Mouse (Mus musculus): ENCODE data around the gene Slc16a9. TPM values are rescaled to one million over a fixed set of nuclear protein-coding genes. Genes with fewer than 3 reads are reported as not detected.

The Slc16a9 gene
- polyA plus RNA-seq, 1 experiment from 2014 or later = 2.4 TPM

DNA sequence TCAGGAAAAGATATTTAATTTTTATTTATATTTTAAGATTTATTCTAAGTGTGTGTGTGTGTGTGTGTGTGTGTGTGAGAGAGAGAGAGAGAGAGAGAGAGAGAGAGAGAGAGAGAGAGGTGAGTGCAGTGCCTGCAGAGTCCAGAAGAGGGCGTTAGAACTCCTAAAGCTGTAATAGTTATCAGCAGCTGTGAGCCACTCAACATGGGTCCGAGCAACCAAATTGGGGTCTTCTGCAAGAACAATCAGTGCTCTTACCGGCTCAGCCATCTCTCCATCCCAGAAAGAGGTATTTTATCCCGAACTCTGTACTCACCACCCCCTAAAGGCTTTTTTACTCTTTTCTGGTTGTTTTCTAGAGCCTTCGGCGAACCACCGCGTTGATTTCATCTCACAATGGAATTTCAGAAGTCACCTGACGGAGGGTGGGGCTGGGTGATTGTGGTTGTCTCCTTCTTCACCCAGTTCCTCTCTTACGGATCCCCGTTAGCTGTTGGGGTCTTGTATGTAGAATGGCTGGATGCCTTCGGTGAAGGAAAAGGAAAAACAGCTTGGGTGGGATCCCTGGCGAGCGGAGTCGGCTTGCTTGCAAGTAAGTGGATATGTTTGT, 10.8 kb downstream of the Slc16a9 start:
- Histone ChIP-seq H3K4me2 (no peak overlapping the region), H3K9ac (no peak overlapping the region), H3K4me1 (no peaks in the 10 kb centered on the region), H3K9me3 (no peaks in the 10 kb centered on the region), H3K36me3 (no peaks in the 10 kb centered on the region), H3K27me3 (no peaks in the 10 kb centered on the region), H3K27ac (no peak overlapping the region), H3K4me3 (no peak overlapping the region)
- WGBS = 86% methylated on average over 15 of the region's 15 CpGs
- ATAC-seq (ENCODE audit: insufficient number of reproducible peaks, low FRiP score, low TSS enrichment, low read depth) = no peak

DNA sequence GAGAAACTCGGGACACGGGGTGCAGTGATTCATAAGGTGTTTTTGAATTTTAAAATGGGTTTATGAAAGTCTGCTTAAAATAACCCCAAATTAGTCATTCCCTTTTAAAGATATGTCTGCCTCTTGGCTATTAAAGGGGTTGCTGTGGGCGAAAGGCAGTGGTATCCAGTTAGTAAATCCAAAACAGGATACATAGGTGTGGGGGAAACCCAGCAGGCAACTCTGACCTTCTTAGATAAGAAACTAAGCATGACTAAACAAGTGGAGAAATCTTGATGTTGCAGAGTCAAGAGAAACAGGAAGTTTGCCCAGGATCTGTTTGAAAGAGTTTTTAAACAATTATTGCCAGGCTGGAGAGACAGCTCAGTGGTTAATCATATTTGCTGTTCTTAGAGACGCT, 12.1 kb downstream of the Slc16a9 start:
- no peak overlapping the region for H3K4me3 ChIP-seq
- H3K27me3 ChIP-seq = no peaks in the 10 kb centered on the region
- 75% methylated on average over 4 of the region's 4 CpGs for WGBS
- ATAC-seq (ENCODE audit: insufficient number of reproducible peaks, low FRiP score, low TSS enrichment, low read depth) = no peak
- no peaks in the 10 kb centered on the region for H3K4me1 ChIP-seq
- H3K27ac ChIP-seq = no peak overlapping the region
- H3K36me3 ChIP-seq = no peaks in the 10 kb centered on the region
- H3K9ac ChIP-seq = no peak overlapping the region
- no peak overlapping the region for H3K4me2 ChIP-seq
- H3K9me3 ChIP-seq = no peaks in the 10 kb centered on the region

DNA sequence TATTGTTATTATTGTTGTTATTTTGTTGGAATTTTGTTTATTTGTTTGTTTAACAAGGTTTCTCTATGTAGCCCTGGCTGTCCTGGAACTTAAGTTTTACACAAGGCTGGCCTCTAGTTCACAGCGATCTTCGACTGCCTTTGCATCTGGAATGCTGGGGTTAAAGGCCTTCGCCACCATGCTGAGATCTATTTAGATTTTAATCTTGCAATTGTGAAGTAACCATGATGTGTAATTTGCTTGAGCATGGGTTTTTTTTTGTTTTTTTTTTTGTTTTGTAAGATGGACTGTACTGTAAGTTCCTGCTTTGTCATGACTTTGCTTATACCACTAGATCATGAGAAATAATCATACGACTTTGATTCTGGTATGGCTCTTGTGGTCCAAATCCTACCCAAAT, 16.0 kb downstream of the Slc16a9 start:
- 76% methylated on average over 4 of the region's 4 CpGs for WGBS
- no peaks in the 10 kb centered on the region for H3K36me3 ChIP-seq
- H3K27ac ChIP-seq = no peak overlapping the region
- H3K9ac ChIP-seq = no peak overlapping the region
- H3K27me3 ChIP-seq = no peaks in the 10 kb centered on the region
- no peaks in the 10 kb centered on the region for H3K4me1 ChIP-seq
- H3K4me3 ChIP-seq = no peak overlapping the region
- no peak overlapping the region for H3K4me2 ChIP-seq
- no peak for ATAC-seq (ENCODE audit: insufficient number of reproducible peaks, low FRiP score, low TSS enrichment, low read depth)
- no peaks in the 10 kb centered on the region for H3K9me3 ChIP-seq

DNA sequence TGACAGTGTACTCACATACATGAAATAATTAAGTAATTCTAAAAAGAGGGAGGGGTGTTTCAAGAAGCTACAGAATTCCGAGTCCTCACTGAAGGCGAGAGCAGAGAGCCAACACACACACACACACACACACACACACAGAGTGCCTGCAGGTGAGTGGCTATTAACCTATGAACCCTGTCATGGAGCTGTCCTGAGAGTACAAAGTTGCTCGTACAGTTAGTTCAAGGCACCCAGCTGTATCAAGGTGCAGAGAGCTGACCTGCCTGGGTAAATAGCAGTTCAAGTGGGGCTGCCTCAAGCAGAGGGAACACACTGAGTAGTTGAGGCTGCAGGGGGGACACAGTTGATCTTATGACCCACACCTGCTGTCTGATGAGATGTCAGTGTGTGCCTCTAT, 17.2 kb downstream of the Slc16a9 start:
- Histone ChIP-seq H3K27ac (no peak overlapping the region), H3K4me1 (no peaks in the 10 kb centered on the region), H3K36me3 (no peaks in the 10 kb centered on the region), H3K9ac (no peak overlapping the region), H3K27me3 (no peaks in the 10 kb centered on the region), H3K4me2 (no peak overlapping the region), H3K9me3 (no peaks in the 10 kb centered on the region), H3K4me3 (no peak overlapping the region)
- no peak for ATAC-seq (ENCODE audit: insufficient number of reproducible peaks, low FRiP score, low TSS enrichment, low read depth)
- 73% methylated on average over 3 of the region's 3 CpGs for WGBS

DNA sequence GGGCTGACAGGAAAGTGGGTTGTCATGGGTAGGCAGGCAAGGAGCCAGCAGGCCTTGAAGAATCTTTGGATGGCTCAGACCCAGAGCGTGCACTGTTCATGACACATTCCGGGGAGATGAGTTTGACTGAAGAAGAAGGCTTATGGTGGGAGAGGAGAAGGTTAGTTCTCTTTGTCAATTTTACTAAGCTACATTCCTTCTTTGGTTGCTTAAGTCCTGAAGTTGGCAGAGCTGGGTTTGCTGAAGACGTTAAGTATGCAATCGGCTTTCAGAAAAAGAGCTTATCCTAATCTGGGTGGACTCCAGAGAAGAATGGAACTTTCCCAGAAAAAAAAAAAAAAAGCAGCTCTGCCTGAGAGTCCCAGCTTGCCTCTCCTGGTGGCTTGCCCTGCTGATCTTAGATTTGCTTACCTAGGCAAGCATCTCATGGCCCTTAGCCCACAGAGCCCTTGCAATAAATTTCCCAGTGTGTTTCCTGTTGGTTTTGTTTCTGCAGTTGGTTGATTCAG, 18.8 kb downstream of the Slc16a9 start:
- H3K4me1 ChIP-seq = no peaks in the 10 kb centered on the region
- WGBS = 78% methylated on average over 4 of the region's 4 CpGs
- H3K27me3 ChIP-seq = no peaks in the 10 kb centered on the region
- no peak overlapping the region for H3K4me2 ChIP-seq
- H3K36me3 ChIP-seq = no peaks in the 10 kb centered on the region
- H3K4me3 ChIP-seq = no peak overlapping the region
- no peak overlapping the region for H3K27ac ChIP-seq
- no peak overlapping the region for H3K9ac ChIP-seq
- no peak for ATAC-seq (ENCODE audit: insufficient number of reproducible peaks, low FRiP score, low TSS enrichment, low read depth)
- no peaks in the 10 kb centered on the region for H3K9me3 ChIP-seq

DNA sequence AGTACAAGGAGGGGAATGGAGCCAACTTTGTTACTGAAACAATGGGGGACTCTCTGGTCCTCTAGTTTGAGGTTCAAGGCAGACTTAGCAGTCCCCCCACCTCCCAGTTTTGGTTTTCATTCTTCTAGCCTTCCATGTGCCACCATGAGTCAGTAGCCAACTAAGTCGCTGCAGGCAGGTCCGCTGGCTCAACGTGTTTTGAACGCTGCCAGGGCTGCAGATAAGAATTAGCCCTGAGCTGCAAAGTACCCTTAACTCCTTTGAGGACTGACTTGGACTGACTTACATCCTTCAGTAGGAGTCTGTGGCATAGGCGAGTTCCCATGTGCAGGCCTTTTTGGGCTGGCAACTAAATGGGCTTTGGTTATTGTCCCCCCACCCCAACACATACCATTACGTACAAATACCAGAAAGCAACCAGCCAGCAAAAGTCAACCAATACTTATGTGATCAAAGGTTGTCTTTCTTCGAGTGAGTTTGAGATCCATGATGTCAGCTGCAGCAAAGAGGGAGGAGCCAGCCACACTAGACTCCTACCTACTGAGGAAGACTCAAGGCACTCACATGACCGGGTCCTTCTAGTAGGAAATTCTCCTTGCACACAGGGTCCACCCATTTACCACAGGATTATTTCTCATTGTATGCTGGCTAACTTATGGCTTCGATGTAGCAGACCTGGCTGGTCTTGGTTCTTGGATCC, 19.6 kb downstream of the Slc16a9 start:
- Histone ChIP-seq H3K4me2 (no peak overlapping the region), H3K4me3 (no peak overlapping the region), H3K27me3 (no peaks in the 10 kb centered on the region), H3K9me3 (no peaks in the 10 kb centered on the region), H3K36me3 (no peaks in the 10 kb centered on the region), H3K4me1 (no peaks in the 10 kb centered on the region), H3K9ac (no peak overlapping the region), H3K27ac (no peak overlapping the region)
- WGBS = 85% methylated on average over 9 of the region's 9 CpGs
- ATAC-seq (ENCODE audit: insufficient number of reproducible peaks, low FRiP score, low TSS enrichment, low read depth) = no peak

DNA sequence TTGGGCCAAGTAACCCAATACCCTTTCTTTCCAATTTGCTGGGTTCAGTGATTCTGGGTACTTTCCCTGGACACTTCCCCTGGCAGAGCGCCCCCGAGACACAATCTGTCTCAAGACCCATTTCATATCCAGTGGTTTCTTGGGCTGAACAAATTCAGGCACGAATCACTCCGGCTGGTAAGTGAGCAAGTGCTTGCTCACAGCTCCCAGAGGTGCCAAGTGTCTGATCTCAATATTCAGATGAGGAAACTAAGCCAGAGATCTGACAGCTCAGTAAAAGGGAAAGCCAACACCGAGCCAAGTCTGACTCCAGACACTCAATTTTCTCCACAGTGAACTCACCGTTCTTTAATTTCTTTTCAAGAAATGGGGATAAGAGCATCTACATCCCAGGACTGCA, 21.6 kb downstream of the Slc16a9 start:
- Histone ChIP-seq H3K27me3 (no peaks in the 10 kb centered on the region), H3K9me3 (no peaks in the 10 kb centered on the region), H3K27ac (no peak overlapping the region), H3K36me3 (no peaks in the 10 kb centered on the region), H3K4me2 (no peak overlapping the region), H3K4me1 (no peaks in the 10 kb centered on the region), H3K4me3 (no peak overlapping the region), H3K9ac (no peak overlapping the region)
- no peak for ATAC-seq (ENCODE audit: insufficient number of reproducible peaks, low FRiP score, low TSS enrichment, low read depth)
- WGBS = 71% methylated on average over 6 of the region's 6 CpGs

DNA sequence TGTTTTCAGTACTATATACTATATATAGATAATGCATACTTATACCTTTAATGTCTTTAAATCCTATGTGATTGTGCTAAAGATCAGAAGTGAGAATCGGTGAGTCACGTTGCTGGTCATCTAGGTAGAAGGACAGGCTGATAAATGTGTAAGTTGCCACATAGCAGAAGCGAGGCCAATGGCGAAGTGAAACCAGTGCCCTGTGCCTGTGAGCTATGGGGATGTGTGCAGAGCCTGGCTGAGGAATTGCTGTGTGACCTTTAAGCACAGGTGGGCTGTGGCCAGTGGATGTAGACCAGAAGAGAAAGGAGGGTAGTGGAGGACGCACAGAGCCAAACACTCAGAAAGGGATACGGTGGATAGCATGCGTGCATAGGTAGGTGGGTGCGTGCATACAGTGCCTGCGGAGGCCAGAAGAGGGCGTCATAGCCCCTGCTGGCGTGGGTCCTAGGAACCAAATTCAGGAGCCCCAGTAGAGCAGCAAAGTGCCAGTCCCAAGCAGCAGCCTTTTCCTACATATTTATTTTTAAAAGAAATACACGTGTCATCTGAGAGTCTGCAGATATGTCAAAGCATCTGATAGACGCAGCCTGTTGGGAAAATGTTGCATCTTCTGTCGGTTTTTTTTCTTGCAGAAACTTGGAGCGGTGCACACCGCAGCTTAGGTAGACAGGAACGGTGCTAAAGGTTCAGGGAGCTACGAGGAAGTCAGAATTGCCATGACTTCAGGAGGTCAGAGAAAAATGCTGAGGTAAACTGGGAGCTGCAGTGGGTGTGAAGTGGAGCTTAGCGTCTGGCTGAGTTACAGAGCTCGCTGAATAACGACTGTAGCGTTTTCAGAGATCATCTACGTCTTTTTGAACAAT, 23.9 kb downstream of the Slc16a9 start:
- Histone ChIP-seq H3K4me3 (no peak overlapping the region), H3K27me3 (no peaks in the 10 kb centered on the region), H3K4me2 (no peak overlapping the region), H3K36me3 (no peaks in the 10 kb centered on the region), H3K4me1 (no peaks in the 10 kb centered on the region), H3K9ac (no peak overlapping the region), H3K9me3 (no peaks in the 10 kb centered on the region), H3K27ac (no peak overlapping the region)
- ATAC-seq (ENCODE audit: insufficient number of reproducible peaks, low FRiP score, low TSS enrichment, low read depth) = no peak
- 80% methylated on average over 23 of the region's 23 CpGs for WGBS

DNA sequence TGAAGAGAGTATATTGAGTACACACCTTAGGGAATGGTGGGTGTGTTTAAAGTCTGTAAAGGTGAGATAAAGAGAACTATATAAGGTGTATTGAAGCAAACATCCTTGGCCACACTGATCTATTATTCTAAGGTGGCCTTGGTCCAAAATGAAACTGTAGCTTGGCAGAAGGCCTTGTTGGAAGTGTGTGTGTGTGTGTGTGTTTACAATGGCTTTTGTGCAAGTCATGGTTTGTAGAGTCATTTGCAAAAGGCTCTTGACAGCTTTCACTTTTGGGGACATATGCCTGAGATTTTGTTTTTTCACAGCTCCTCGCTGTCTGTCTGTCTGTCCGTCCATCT, 24.5 kb downstream of the Slc16a9 start:
- H3K4me3 ChIP-seq = no peak overlapping the region
- H3K9ac ChIP-seq = no peak overlapping the region
- WGBS = 96% methylated on average over 2 of the region's 2 CpGs
- no peaks in the 10 kb centered on the region for H3K9me3 ChIP-seq
- no peaks in the 10 kb centered on the region for H3K36me3 ChIP-seq
- no peaks in the 10 kb centered on the region for H3K27me3 ChIP-seq
- no peak overlapping the region for H3K4me2 ChIP-seq
- ATAC-seq (ENCODE audit: insufficient number of reproducible peaks, low FRiP score, low TSS enrichment, low read depth) = no peak
- no peak overlapping the region for H3K27ac ChIP-seq
- no peaks in the 10 kb centered on the region for H3K4me1 ChIP-seq

DNA sequence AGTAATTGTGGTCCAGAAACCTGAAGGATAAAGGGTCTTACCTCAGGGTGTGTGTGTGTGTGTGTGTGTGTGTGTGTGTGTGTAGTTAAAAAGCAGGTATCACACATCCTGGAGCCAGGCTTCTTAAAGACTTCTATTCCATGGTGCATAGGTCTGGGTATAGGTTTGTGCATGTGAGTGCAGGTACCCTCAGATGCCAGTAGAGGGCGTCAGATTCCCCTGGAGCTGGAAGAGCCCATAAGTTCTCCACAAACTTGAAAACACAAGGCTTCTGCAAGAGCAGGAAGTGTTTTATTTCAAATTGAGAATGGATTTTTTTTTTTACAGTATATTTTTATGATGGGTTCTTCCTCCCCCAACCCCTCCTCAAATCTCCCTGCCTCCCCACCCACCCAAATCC, 31.8 kb downstream of the Slc16a9 start:
- no peaks in the 10 kb centered on the region for H3K36me3 ChIP-seq
- no peaks in the 10 kb centered on the region for H3K27me3 ChIP-seq
- no peak overlapping the region for H3K4me2 ChIP-seq
- H3K9me3 ChIP-seq = no peaks in the 10 kb centered on the region
- WGBS = 41% methylated on average over 1 of the region's 1 CpGs
- H3K27ac ChIP-seq = no peak overlapping the region
- H3K4me3 ChIP-seq = no peak overlapping the region
- no peak for ATAC-seq (ENCODE audit: insufficient number of reproducible peaks, low FRiP score, low TSS enrichment, low read depth)
- H3K4me1 ChIP-seq = no peaks in the 10 kb centered on the region
- no peak overlapping the region for H3K9ac ChIP-seq

DNA sequence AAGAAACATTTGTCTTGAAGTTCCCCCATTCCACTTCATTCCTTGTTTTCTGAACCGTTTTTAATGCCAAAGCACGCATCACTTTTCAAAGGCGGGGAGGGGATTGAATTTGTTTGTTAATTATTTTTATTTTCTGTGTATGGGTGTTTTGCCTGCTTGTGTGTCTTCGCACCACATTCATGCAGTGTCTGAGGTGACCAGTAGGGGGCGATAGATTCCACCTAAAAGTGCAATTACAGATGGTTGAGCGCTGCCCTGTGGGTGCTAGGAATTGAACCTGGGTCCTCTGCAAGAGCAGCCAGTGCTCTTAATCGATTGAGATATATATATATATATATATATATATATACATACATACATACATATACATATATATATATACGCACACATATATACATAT, 34.4 kb downstream of the Slc16a9 start:
- no peak overlapping the region for H3K4me3 ChIP-seq
- H3K9ac ChIP-seq = no peak overlapping the region
- H3K27ac ChIP-seq = no peak overlapping the region
- no peaks in the 10 kb centered on the region for H3K27me3 ChIP-seq
- no peak for ATAC-seq (ENCODE audit: insufficient number of reproducible peaks, low FRiP score, low TSS enrichment, low read depth)
- no peaks in the 10 kb centered on the region for H3K4me1 ChIP-seq
- no peaks in the 10 kb centered on the region for H3K36me3 ChIP-seq
- no peak overlapping the region for H3K4me2 ChIP-seq
- H3K9me3 ChIP-seq = no peaks in the 10 kb centered on the region
- 77% methylated on average over 8 of the region's 8 CpGs for WGBS

DNA sequence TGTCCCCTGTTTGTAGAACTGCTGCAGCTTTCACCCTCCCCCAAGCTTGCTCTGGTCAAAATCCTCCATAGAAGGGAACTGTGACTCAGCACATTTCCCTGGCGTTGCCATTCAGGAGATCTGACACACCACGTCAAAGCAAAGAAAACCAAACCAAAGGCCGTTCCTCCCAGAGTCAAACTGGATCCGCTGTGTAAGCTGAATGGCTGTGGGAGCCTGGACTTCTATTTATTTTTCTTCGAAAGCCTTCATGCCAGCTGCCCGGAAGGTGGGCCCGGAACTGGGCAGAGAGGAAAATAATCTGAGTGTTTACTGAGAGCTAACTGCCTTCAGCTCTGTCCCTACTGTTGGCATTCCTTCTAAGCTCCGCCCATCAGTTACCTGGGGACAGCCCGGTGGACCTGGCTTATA, 42.9 kb downstream of the Slc16a9 start:
- H3K27me3 ChIP-seq = no peaks in the 10 kb centered on the region
- no peak overlapping the region for H3K9ac ChIP-seq
- WGBS = 41% methylated on average over 9 of the region's 9 CpGs
- ATAC-seq (ENCODE audit: insufficient number of reproducible peaks, low FRiP score, low TSS enrichment, low read depth) = no peak
- peaks cover 11% of the 10 kb centered on the region; the same call in 1 of the 2 replicates for H3K4me1 ChIP-seq
- H3K4me3 ChIP-seq = no peak overlapping the region
- H3K9me3 ChIP-seq = no peaks in the 10 kb centered on the region
- no peaks in the 10 kb centered on the region for H3K36me3 ChIP-seq
- no peak overlapping the region for H3K4me2 ChIP-seq
- no peak overlapping the region for H3K27ac ChIP-seq

All from limb, embryonic 15.5 days (tissue).